Mouse (Mus musculus) midbrain, embryonic 10.5 days (tissue): ENCODE measurements at regions not wholly inside any gene's neighbourhood (a gene's known extent, or its start where the extent isn't known, plus 50 kb on each side); places are given as distances from the start of the nearest gene placed in this dataset.
"Not testable (repeated sequence)": the region's sequence is repeated elsewhere in the genome, so short reads cannot be mapped to it uniquely, and the experiment has no call there.

ENCODE experiments used
- DNase-seq: peaks from one replicate; pipeline ENCODE4 v3.0.0-alpha.2; 2017; ENCODE audit warnings: low spot score
- H3K27ac ChIP-seq: fragments of 300-500 bp; sonication (generic); replicated peaks from 2 replicates; pipeline ENCODE4 v1.5.1; 2016; ENCODE audit warnings: mild to moderate bottlenecking
- H3K27me3 ChIP-seq: fragments of 300-500 bp; sonication (generic); 2 replicates; pipeline ENCODE4 v1.6.1; 2016; ENCODE audit warnings: low read depth, mild to moderate bottlenecking; ENCODE audit not compliant: poor library complexity, severe bottlenecking
- H3K36me3 ChIP-seq: fragments of 300-500 bp; sonication (generic); 2 replicates; pipeline ENCODE4 v1.6.1; 2016; ENCODE audit warnings: mild to moderate bottlenecking, moderate library complexity
- H3K4me1 ChIP-seq: fragments of 300-500 bp; sonication (generic); 2 replicates; pipeline ENCODE4 v1.6.1; 2016
- H3K4me3 ChIP-seq: fragments of 300-500 bp; sonication (generic); 2 replicates; pipeline ENCODE4 v1.5.1; 2016; ENCODE audit warnings: mild to moderate bottlenecking, moderate library complexity
- H3K9me3 ChIP-seq: fragments of 300-500 bp; sonication (generic); replicated peaks from 2 replicates; pipeline ENCODE4 v1.6.1; 2016; ENCODE audit warnings: mild to moderate bottlenecking
- WGBS: fragments of 180-500 bp; shearing (Covaris S2); methylation state at CpG from one replicate; pipeline ENCODE4 v1.1.7; 2016; 5-methylcytosine and 5-hydroxymethylcytosine counted together

GRCm38 (mm10) chrX:50597626-50598025 lies 169.3 kb upstream of the Olfr1324 start:
- 77% methylated on average over 3 of the region's 3 CpGs for WGBS
- not testable (repeated sequence) for DNase-seq, H3K4me1 ChIP-seq, H3K27me3 ChIP-seq, H3K9me3 ChIP-seq
- Histone ChIP-seq H3K4me3 (peak overlapping the region; percentile 34; the same call in 1 of the 2 replicates), H3K36me3 (peaks cover 48% of the 10 kb centered on the region), H3K27ac (peak overlapping the region; percentile 60)

GRCm38 (mm10) chrX:50597105-50597504 lies 168.8 kb upstream of the Olfr1324 start:
- H3K27me3 ChIP-seq, result no peaks in the 10 kb centered on the region

DNA sequence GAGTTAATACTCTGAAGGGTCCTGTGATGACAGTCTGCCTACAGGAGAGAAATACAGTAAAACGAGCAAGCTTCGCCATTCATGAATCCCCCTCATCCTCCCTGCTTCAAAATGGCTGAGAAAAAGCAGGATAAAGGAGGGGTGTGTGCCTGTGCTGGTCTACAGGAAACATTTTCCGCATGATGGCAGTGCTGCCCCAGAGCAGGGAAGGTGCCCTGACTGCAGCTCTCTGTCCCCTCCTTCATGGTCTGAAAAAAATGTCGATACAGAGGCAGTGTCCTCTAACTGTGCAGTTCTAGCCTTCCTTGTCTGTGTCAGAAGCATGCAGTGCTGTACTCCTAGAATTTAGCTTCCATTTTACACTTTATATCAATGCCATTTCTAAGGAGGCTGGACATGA lies 166.7 kb upstream of the Olfr1324 start:
- H3K4me1 ChIP-seq, H3K27me3 ChIP-seq, H3K9me3 ChIP-seq, H3K27ac ChIP-seq, H3K4me3 ChIP-seq, DNase-seq: not testable (repeated sequence)
- H3K36me3 ChIP-seq, result peaks cover 61% of the 10 kb centered on the region
- 85% methylated on average over 4 of the region's 4 CpGs for WGBS

More at GRCm38 (mm10) chrX:50597105-50597504, 168.8 kb upstream of the Olfr1324 start:
- DNase-seq, result no peak
- Histone ChIP-seq H3K36me3 (peaks cover 49% of the 10 kb centered on the region), H3K4me3 (peak overlapping the region; percentile 34), H3K9me3 (no peaks in the 10 kb centered on the region), H3K27ac (peak overlapping the region; percentile 60), H3K4me1 (no peaks in the 10 kb centered on the region)
- WGBS, result 59% methylated on average over 6 of the region's 6 CpGs

DNA sequence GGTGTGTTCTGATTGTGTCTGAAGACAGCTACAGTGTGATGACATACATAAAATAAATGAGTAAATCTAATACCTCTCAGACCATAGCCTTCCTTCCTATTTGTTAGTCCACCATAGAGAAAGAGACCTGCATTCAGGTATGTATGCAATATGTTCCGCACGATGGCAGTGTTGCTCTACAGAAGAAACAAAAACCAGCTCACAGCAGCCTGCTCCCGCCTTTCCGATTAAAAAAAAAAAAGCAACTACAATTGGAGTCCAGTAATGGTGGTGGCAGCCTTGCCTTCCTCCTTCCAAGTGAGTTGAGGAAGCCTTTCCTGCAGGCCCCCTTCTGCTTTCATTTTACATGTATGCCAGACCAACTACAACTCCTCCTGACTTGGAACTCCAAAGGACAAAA lies 163.2 kb upstream of the Olfr1324 start:
- Histone ChIP-seq H3K4me3 (no peak overlapping the region), H3K27me3 (no peaks in the 10 kb centered on the region), H3K4me1 (no peaks in the 10 kb centered on the region), H3K36me3 (peaks cover 47% of the 10 kb centered on the region), H3K27ac (no peak overlapping the region), H3K9me3 (no peaks in the 10 kb centered on the region)
- WGBS, result 80% methylated on average over 4 of the region's 4 CpGs
- DNase-seq, result no peak

DNA sequence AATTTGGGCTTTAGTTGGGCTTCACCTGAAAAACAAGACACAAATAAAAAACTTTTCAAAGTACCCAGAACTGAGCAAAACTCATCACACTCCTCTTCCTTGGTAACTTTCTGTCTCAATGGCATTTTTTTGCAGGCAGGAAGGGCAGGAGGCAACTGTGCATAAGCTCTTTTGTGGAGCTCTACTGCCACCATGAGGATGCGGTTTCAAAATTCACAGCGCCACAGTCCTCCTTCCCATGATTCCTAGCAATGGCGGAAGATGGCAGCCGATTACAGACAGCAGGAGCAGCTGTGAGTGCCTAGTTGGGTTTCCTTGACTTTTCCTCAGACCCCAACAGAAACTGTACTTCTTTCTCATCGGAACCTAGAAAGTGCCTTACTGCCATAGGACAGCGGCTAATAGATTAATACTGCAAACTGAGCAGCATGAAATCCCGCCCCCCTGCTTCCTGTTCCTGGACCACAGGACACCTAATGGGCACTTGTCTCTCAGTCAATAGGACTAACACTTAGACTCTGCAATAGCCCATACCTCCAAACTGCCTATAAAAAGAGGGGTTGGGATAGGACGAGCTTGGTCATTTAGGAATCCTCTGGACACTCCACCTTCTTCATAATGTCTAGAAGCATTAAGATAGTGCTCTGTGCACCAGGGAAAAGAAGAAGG lies 162.5 kb upstream of the Olfr1324 start:
- peaks cover 47% of the 10 kb centered on the region for H3K36me3 ChIP-seq
- WGBS, result 70% methylated on average over 8 of the region's 8 CpGs
- H3K4me3 ChIP-seq, result peak overlapping the region; percentile 33

DNA sequence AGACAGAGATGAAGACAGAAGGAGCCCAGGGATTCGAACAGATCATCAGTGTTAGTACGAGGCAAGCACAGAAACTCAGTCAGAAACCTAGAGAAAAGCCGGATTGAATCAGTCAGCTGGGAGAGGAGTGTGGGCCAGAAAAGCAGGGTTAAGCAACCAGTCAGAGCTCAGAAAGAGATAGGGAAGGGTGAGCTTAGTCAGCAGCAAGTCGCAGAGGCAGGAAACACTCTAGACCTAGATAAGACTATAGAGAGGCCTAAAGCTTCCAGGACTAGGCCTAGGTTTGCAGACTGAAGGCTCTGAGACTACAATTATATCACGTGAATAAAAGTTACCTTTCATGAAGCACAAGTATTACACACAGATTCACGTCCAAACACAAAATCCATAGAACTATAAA lies 160.6 kb upstream of the Olfr1324 start:
- Histone ChIP-seq H3K27ac (no peak overlapping the region), H3K4me3 (no peak overlapping the region), H3K36me3 (peaks cover 48% of the 10 kb centered on the region), H3K9me3 (no peaks in the 10 kb centered on the region), H3K27me3 (no peaks in the 10 kb centered on the region), H3K4me1 (no peaks in the 10 kb centered on the region)
- no peak for DNase-seq
- WGBS, result 93% methylated on average over 6 of the region's 6 CpGs

More for the DNA sequence above, 162.5 kb upstream of the Olfr1324 start:
- DNase-seq, result peak; percentile 39
- Histone ChIP-seq H3K27me3 (no peaks in the 10 kb centered on the region), H3K27ac (peak overlapping the region; percentile 73; the same call in 1 of the 2 replicates), H3K4me1 (no peaks in the 10 kb centered on the region), H3K9me3 (no peaks in the 10 kb centered on the region)

- H3K4me3 ChIP-seq, result no peak overlapping the region
- 69% methylated on average over 12 of the region's 12 CpGs for WGBS
Observed at GRCm38 (mm10) chrX:50583741-50584580, 155.7 kb upstream of the Olfr1324 start.

GRCm38 (mm10) chrX:50580200-50580599 lies 151.9 kb upstream of the Olfr1324 start:
- Histone ChIP-seq H3K27me3 (no peaks in the 10 kb centered on the region), H3K4me1 (no peaks in the 10 kb centered on the region), H3K36me3 (peaks cover 43% of the 10 kb centered on the region), H3K27ac (peak overlapping the region; percentile 68), H3K9me3 (no peaks in the 10 kb centered on the region), H3K4me3 (peak overlapping the region; percentile 11; the same call in 1 of the 2 replicates)
- WGBS, result 60% methylated on average over 7 of the region's 7 CpGs
- no peak for DNase-seq

More at GRCm38 (mm10) chrX:50583741-50584580, 155.7 kb upstream of the Olfr1324 start:
- Histone ChIP-seq H3K27ac (peak overlapping the region; percentile 42; the same call in 1 of the 2 replicates), H3K36me3 (peaks cover 35% of the 10 kb centered on the region), H3K4me1 (no peaks in the 10 kb centered on the region), H3K27me3 (no peaks in the 10 kb centered on the region), H3K9me3 (no peaks in the 10 kb centered on the region)
- peak; percentile 20 for DNase-seq

DNA sequence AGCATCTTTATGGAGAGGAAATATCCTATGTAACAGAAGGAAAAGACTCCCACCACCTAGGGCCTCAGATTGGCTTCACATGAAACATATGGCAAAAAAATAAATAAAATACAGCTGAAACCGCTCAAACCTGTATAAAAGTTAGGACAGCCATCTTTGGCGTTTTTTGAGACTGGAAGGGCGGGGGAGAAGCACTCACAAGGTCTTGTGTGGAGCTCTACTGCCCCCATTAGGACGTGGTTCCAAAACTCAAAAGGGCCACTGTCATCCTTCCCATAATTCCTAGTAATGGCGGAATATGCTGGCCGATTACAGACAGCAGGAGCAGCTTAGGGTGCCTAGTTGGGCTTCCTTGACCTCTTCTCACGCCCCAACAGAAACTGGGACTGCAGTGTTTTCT lies 148.5 kb upstream of the Olfr1324 start:
- Histone ChIP-seq H3K4me3 (peak overlapping the region; percentile 29; the same call in 1 of the 2 replicates), H3K4me1 (no peaks in the 10 kb centered on the region), H3K9me3 (no peaks in the 10 kb centered on the region), H3K36me3 (peaks cover 25% of the 10 kb centered on the region), H3K27ac (peak overlapping the region; percentile 55; the same call in 1 of the 2 replicates), H3K27me3 (no peaks in the 10 kb centered on the region)
- peak; percentile 24 for DNase-seq
- WGBS, result 56% methylated on average over 7 of the region's 7 CpGs

DNA sequence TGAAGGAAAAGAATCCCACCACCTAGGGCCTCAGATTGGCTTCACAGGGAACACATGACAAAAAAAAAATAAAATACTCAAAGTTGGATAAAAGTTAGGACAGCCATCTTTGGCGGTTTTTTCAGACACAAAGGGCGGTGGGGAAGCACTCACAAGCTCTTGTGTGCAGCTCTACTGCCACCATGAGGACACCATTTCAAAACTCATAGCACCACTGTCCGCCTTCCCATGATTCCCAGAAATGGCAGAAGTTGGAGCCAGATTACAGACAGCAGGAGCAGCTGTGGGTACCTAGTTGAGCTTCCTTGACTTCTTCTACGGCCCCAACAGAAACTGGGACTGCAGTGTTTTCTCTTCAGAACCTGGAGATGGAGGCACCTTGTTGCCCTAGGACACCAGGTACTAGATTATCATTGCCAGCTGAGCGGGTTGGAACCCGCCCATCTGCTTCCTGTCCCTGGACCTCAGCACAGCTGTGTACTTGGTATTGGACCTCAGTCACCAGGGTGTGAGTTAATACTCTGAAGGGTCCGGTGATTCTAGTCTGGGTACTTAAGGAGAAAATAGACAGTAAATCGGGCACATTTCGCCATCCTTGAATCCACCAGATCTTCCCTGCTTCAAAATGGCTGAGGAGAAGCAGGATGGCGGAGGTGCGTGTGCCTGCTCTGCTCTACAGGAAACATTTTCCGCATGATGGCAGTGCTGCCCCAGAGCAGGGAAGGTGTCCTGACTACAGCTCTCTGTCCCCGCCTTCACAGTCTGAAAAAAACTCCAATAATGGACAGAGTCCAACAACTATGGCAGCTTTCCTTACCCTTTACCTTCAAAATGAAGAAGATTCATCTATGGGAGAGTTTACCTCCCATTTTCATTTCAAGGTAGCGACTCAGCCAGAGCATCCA lies 144.1 kb upstream of the Olfr1324 start:
- peak overlapping the region; percentile 16 for H3K4me3 ChIP-seq
- WGBS, result 63% methylated on average over 14 of the region's 14 CpGs

GRCm38 (mm10) chrX:50569087-50569486 lies 140.8 kb upstream of the Olfr1324 start:
- DNase-seq, result no peak
- WGBS, result 58% methylated on average over 6 of the region's 6 CpGs
- Histone ChIP-seq H3K27ac (no peak overlapping the region), H3K36me3 (peaks cover 48% of the 10 kb centered on the region), H3K27me3 (no peaks in the 10 kb centered on the region), H3K9me3 (no peaks in the 10 kb centered on the region), H3K4me1 (no peaks in the 10 kb centered on the region), H3K4me3 (no peak overlapping the region)

More for the DNA sequence above, 144.1 kb upstream of the Olfr1324 start:
- not testable (repeated sequence) for H3K9me3 ChIP-seq, H3K27ac ChIP-seq, H3K4me1 ChIP-seq, H3K27me3 ChIP-seq
- peaks cover 29% of the 10 kb centered on the region for H3K36me3 ChIP-seq
- peak; percentile 31 for DNase-seq

- Histone ChIP-seq H3K9me3 (no peaks in the 10 kb centered on the region), H3K4me1 (no peaks in the 10 kb centered on the region), H3K4me3 (no peak overlapping the region), H3K36me3 (peaks cover 55% of the 10 kb centered on the region), H3K27ac (peak overlapping the region; percentile 63; the same call in 1 of the 2 replicates), H3K27me3 (no peaks in the 10 kb centered on the region)
- 73% methylated on average over 5 of the region's 5 CpGs for WGBS
- peak; percentile 45 for DNase-seq
Observed at GRCm38 (mm10) chrX:50566345-50566744, 138.0 kb upstream of the Olfr1324 start.
